Mouse (Mus musculus) frontal cortex, postnatal 14 days (tissue): ENCODE results near the gene Siah1a.

ENCODE experiments used
- DNase-seq, 2 experiments: peaks; one replicate each; pipeline ENCODE4 v3.0.0; 2022; ENCODE audit warnings: low spot score in 2 of 2

Siah1a gene

GRCm38 (mm10) chr8:86745221-86745934, at the start of gene Siah1a, which contains the start of gene Gm10638:
Gene Siah1a, minus strand, starts transcription at chr8:86745934.
Gene Gm10638, plus strand, starts transcription at chr8:86745699.
- DNase-seq, result peak in 1 of 2 experiments; percentile 58

DNA sequence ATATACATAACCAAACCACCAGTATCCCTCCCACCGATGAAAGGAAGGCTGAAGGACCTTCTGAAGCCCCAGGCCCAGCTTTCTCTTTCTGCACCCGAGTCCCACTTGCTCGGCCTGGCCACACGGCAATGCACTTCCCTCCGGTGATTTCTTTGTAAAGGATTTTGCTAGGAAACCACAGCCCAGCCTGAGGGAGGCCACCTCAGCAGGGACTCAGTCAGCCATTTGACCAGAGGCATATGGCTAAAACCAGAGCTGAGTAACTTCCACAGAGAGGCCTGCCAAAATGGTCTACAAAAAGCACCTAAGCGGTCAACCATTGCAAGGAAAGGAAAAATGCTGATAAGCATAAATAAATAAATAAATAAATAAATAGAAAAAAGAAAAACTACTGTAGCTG, 49.0 kb upstream of the Siah1a start:
- DNase-seq, result no peak

DNA sequence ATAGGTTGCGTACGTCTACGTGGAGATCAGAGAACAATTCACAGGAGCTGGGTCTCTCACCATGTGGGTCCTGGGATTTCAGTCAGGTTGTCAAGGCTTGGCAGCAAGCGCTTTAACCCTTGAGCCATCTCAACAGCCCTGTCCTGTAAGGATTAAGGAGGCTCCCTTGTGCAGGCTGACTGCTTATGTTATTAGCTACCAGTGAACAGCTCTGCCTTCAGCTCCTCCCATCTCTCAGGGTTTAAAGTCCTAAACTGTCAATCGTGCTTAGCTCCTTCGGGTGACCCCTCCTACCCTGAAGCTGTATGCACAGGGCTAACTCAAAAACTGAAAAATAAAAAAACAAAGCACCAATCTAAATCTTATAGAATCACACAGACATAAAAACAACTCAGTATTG, 45.8 kb upstream of the Siah1a start:
- no peak for DNase-seq

DNA sequence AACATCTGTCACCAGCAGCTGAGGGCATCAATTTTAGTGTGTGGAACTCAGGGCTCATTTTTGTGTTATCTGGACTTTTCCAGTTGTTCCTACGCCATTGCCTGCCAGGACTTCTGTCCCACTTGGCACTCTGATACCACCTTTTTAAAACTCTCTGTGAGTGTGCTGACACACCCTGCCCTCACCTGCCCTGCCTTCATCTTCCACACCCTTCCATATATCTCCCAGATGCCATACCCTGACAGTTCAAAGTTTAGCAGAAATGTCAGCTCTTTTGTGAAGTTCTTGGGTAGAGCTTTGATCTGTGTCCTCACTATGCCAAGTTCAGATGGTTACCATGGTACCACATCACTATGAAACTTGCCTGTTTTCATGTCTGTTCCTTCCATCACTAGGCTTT, 43.8 kb upstream of the Siah1a start:
- no peak for DNase-seq

DNA sequence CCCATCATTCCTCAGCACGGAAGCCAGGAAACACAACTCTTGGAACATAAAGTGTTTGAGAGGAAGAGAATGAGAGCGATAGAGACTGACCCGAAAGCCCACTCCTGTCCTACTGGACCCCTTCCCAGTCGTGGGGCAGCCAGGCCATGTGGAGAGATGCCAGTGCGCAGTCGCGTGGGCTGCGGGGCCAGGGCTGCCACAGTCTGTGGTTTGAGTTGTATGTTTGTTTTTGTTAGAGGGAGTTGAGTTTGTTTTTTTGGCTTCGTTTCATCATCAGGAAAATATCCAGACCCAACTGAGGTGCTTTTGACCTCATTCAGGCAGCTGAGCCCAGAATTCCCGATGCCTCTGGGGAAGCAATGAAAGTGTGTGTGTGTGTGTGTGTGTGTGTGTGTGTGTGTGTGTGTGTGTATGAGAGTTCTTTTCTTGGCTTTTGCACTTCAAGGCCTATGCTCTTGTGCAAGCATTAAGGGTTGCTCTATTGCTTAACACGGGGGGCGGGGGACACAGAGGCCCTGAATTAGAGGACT, 42.2 kb upstream of the Siah1a start:
- no peak for DNase-seq

DNA sequence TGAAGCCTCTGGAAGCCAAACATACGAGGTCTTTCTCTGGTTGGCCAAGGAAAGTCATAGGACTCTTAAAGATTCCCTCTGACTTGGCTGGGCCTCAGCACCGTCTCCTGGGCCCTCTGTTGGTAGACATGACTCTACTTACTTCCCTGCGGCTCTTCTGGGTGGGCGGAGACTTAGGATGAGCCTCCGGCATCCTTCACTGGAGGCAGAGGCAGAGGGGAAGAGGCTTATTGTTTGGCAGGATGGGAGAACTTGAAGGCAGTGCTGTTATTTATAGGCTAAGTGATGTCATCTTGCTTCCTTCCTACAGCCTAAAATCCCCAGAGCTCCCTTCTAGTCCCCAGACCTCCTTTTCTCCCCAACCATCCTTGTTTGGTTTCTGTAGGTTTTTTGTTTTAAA, 40.8 kb upstream of the Siah1a start:
- no peak for DNase-seq

GRCm38 (mm10) chr8:86781094-86781493, 35.4 kb upstream of the Siah1a start:
- no peak for DNase-seq

DNA sequence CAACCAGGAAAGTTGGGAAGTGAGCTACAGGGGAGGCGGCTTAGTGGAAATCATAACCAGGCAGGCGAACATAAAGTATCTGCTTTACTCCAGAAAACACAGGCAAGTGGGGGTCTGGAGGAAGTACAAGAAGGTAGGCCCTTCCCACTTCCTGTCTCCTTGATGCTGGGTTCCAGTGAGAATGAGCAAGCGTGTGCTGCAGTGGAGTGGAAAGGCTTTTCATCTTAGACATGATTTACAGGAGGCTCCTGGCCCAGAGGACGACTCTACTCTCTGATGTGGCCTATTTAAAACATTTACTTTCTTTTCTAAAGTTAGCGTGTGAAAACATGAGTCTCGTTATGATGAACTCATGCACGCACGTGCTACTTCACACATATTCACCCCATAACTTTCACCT, 33.5 kb upstream of the Siah1a start:
- no peak for DNase-seq

- DNase-seq, result no peak
Observed at GRCm38 (mm10) chr8:86769945-86770715, 24.4 kb upstream of the Siah1a start.

DNA sequence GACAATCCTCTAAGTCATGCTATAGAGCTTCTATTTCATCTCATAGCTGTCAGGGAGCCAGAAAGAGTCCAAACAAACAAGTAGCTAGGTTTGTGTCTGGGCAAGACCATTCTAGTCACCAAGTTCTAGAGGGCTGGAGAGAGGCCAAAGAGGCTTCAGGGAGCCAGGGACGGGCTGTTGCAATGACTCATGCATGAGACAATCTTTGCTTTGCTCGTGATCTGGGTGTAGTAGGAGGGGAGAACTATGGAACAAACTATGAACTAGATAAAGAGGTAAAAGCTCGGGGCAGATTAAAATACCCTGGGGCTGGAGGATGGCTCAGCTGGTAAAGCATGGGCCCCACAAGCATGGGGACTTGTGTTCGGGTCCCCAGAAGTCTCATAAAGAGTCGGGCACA, 22.8 kb upstream of the Siah1a start:
- DNase-seq, result no peak

DNA sequence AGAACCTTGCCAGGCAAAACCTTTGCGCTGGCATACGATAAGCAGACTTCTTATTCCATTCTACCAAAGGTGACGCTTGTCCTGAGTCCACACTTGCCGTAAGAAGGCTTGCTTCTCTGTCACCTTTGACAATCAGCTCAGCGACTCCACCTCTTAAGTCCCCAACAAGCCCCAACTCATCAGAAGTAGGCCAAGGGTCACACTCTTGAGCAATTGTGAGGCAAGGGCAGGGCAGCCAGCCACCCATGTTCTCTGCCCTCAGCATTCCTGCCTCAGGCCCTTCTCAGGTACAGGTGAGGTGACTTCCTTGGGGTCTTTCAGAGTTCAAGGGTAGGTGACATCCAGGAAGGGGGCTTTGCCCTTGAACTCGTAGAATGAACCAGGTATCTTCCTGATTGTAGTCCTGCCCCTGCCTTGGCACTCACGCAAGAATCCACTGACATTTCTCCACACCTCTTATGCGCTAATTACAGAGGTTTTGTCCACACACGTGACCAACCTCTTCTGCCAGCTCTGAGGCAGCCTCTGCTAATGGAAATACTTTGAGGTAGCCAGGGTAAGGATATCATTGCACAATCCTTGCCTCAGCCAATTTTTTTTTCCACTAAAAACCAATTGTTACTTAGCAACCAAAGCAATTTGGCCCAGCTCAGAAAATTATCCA, 20.9 kb upstream of the Siah1a start:
- DNase-seq, result no peak

- DNase-seq, result no peak
Observed at GRCm38 (mm10) chr8:86765669-86766068, 19.9 kb upstream of the Siah1a start.

- no peak for DNase-seq
Observed at GRCm38 (mm10) chr8:86765155-86765554, 19.4 kb upstream of the Siah1a start.

DNA sequence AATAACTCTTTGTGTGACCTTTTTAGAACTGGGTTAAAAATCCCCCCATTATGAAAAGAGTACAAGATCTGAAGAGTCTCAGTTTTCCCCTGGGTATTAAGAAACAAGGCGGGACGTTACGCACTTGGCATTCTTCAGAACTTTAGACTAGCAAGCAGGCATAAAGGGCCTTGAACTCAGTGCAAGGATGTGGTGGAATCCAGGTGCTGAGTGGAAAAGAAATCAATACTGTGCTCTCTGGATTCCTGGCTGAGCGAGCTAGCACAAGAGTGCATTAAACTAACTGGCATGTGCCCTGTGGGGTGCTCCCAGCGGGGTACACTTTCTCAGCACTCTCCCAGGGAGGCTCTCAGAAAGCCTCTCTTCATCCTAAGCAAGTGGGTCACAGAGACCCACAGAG, 17.1 kb upstream of the Siah1a start:
- no peak for DNase-seq

- DNase-seq, result no peak
Observed at GRCm38 (mm10) chr8:86760746-86761145, 15.0 kb upstream of the Siah1a start.

DNA sequence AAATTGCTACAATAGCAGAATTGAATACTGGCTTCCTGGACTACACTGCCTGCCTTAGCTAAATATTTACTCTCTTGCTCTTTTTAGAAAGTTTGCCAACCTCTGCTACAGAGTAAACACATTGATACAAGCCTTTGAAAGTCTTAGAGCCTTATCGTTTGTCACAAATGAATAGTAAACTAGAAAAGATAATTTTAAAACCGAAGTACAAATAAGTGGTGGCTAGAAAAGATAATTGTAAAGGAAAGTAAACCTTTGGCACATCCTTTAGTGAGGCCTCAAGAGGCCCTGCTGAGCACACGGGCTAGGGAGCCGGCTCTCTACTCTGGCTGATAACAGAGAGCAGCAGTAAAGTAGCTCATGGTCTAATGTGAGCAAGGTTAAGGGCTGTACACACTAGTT, 13.4 kb upstream of the Siah1a start:
- DNase-seq, result no peak

GRCm38 (mm10) chr8:86758651-86759050, 12.9 kb upstream of the Siah1a start:
- no peak for DNase-seq

- peak in 1 of 2 experiments; percentile 21 for DNase-seq
Observed at GRCm38 (mm10) chr8:86756948-86757733, 11.4 kb upstream of the Siah1a start.

DNA sequence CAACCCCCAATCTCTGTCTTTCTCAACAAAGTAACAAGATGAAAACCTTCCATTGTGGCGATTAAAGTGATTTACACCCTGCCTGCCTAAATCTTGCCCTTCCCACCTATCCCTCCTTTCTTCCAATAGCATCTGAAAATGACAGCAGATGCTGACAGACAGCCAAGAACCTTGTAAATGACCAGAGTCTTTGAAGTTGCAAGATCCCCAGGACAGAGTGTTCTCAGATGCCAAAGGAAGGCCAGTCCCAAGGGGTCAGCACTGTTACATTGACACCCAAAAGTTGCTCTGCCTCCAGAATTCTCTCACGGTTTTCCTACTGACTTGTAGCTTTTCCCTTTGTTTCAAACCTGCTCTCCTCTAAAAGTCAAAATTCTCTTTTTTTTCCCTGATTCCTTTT, 4.1 kb upstream of the Siah1a start:
- no peak for DNase-seq

GRCm38 (mm10) chr8:86746511-86746910, 777 bp upstream of the Siah1a start:
- DNase-seq, result no peak

DNA sequence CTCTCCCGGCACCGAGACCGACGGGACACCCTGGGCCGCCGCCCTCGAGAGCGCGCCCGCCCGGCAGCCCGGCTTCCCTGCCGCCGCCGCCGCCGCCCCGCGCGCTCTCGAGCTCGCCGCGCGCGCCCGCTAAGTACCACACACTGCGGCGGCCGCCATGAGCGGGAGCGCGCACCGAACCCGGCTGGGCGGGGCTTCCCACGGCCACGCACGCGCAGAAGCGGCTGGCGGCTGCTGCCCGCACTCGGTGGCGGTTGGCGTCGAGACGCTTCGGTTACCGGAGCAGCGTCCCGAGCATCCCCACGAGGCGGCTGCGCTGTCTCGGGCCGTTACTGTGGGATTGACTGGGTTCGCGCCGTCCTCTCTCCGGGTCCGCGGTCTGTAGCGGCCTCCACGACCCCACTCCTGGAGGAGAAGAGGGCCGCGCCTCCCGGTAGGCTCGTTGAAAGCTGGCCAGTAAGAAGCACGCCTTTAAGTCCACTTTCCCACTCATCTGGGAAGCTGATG, 254 bp upstream of the Siah1a start:
- peak; percentile 79 to 91 for DNase-seq
